Mouse (Mus musculus): ENCODE data around the gene Stxbp3. TPM values are rescaled to one million over a fixed set of nuclear protein-coding genes. Genes with fewer than 3 reads are reported as not detected.
A peak's percentile ranks its signal among the peaks of the same experiment; 100 is the strongest.
"Not testable (repeated sequence)": the region's sequence is repeated elsewhere in the genome, so short reads cannot be mapped to it uniquely, and the experiment has no call there.

Stxbp3 gene
- total RNA-seq, 1 experiment from 2014 or later = 112 TPM

DNA sequence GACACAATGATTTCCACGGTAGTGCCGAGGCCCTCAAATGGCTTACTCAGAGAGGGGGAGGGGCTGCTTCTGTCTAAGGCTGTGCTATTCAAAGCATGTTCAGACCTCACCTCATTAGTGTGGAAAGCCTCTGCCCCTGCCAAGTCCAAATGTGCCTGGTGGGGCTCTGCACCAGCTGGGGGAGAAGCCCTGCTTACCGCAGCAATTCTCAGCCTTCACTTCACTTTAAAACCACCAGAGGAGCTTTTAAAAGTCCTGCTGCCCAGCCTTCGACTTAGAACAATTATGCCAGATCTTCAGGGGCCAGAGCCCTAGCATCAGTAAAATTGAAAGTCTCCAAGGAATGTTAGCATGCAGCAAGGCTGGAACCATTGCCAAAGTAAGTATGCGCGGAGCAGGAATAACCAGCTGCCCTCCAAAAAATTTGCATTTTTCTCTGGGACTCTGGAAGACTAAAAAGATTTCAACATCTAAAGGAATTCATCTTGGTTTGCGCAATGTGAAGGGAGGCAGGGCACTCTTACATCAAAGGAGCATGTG is 18.0 kb upstream of the Stxbp3 start:
- no peak for ATAC-seq (ENCODE audit: extremely low read depth, insufficient number of reproducible peaks, low FRiP score, poor library complexity, severe bottlenecking)

DNA sequence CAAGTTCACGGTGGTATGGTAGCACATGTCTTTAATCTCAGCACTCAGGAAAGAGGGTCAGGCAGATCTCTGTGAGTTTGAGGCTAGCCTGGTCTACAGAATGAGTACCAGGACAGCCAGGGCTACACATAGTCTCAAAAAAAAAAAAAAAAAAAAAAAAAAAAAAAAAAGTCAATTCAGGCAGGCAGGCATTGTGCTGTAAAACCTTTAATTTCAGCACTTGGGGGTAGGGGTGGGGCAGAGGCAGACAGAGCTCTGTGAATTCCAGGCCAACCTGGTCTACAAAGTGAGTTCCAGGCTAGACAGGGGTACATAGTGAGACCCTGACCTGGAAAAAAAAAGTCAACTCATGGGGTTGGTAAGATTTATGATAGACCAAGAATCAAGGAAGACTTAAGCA is 17.4 kb upstream of the Stxbp3 start:
- ATAC-seq (ENCODE audit: extremely low read depth, insufficient number of reproducible peaks, low FRiP score, poor library complexity, severe bottlenecking) = no peak

DNA sequence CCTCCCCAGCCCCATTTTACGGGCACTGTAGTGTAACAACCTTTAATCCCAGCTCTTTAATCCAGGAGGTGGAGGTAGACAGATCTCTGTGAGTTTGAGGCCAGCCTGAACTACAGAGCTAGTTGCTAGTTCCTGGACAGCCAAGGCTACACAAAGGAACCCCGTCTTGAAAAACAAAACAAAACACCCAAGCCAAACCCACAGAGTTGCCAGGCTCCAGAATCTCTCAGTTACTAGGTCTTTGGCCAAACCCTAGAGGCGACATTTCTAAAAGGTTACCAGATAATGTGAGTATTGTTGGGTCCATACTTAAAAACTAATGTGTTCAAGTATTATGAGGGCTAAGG is 16.8 kb upstream of the Stxbp3 start:
- no peak for ATAC-seq (ENCODE audit: extremely low read depth, insufficient number of reproducible peaks, low FRiP score, poor library complexity, severe bottlenecking)

DNA sequence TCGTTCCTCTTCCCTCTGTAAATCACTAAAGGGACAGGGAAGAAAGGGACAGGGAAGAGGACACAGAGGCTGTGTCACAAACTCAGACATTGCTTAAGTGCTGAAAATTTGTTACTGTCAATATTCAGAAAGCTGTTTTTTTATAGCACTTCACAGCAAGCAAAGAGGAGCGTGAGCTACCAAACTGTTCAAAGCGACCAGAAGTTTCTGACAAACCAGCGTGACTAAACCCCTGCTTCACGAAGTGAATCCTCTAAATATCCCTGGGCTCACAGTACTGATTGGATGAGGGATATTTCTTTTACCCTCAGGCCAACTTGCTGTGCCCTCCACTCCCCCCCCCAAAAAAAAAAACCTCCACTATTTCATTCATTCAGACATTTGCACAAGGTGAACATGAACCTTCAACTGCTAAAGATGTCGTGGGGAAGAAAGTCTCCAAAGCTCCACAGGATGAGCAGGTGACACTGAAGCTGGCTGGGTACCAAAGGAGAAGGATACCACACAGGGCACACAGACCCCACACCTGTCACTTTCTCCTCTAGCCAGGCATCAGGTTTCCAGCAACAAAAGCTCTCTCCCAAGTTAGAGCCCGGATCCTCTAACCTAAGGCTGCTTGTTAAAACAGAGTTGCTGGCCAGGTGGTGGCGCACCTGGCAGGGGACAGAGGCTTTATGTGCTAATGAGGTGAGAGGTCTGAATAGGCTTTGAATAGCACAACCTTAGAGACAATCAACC is 16.2 kb upstream of the Stxbp3 start:
- peak; percentile 78; the same call in 1 of the 2 replicates for ATAC-seq (ENCODE audit: extremely low read depth, insufficient number of reproducible peaks, low FRiP score, poor library complexity, severe bottlenecking)

DNA sequence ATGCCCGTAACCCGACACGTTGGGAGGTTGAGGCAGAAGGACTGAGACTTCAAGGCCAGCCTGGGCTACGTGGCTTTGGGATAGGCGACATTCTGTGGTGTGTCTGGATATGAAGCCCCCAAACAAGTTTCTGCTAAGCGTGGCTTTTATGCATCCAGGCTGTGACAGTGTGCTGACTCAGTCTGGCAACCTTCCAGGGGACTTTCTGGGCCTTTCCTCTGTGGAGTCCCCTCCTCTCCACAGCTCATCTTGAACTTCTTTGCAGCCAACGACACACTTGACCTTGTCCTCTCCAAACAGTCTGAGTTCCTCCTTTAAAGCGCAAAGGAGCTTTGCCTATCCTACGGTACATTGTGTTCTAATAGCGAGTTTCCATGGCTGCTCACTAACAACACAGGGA is 15.5 kb upstream of the Stxbp3 start:
- no peak for ATAC-seq (ENCODE audit: extremely low read depth, insufficient number of reproducible peaks, low FRiP score, poor library complexity, severe bottlenecking)

DNA sequence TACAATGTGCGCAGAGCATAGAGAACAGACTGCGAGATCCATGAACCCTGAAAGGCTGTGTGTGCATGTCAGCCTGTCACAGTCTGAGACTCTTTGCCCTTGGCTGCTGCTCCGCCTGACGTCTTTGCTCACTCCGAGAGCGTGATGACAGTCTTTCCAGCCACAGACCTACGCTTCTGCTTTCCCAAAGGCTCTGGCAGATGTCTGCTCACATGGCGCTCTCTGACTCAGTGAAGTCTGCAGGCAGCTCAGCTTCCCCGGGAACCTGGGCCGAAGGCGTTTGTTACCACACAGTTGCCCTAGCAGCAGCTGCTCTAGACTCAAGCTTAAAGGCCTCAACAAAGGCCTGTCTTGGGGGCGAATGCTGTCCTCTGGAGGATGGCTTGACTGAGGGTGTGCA is 15.0 kb upstream of the Stxbp3 start:
- no peak for ATAC-seq (ENCODE audit: extremely low read depth, insufficient number of reproducible peaks, low FRiP score, poor library complexity, severe bottlenecking)

DNA sequence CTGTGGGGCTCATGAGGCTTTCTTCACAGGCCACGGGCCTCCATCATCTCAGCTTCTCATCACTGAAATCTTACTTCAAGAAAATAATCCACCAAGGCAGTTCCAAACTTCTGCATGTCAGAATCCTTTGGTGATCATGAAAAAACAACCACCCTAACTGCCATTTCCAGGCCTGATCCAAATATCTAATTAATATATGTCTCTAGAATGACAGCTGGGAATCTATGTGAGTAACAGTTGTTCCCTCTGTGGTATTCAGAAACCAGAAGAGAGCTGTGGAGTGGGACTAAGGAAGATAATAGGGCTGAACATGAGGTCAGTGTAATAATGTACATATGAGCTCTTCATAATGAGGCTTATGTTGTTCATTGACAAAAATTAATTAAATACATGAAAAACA is 12.9 kb upstream of the Stxbp3 start:
- ATAC-seq (ENCODE audit: extremely low read depth, insufficient number of reproducible peaks, low FRiP score, poor library complexity, severe bottlenecking) = no peak

DNA sequence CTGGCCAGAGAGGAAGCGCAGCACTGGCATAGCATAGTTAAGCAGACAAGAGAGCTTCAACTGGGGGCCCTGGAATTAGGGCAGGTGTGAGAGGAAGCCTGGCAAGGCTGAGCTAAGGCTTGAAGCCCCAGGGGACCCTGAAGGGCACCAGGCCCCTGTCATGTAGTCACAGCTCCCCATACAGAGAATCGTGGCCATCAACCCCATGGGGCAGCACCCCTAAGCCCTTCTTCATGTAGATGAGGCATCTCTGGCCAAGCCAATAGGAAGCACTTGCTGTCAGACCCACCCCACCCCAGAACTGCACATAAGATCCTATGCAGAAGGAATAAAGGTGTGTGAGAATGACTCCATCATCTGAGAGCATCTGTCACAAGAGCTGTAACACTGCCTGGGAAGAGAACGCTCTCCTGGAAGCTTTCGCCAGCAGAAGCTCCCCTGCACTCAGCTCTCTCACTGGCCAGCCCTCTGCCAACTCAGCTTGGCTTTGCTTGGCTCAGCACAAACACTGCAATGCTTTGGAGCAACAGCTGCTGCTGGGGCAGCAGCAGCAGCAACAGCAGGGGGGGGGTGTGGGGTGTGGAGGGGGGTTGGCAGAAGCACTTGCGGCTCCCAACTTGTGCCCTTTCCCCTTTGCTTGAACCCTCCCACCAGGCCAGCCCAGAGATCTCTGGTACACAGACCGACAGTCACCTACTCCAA is 11.8 kb upstream of the Stxbp3 start:
- no peak for ATAC-seq (ENCODE audit: extremely low read depth, insufficient number of reproducible peaks, low FRiP score, poor library complexity, severe bottlenecking)

DNA sequence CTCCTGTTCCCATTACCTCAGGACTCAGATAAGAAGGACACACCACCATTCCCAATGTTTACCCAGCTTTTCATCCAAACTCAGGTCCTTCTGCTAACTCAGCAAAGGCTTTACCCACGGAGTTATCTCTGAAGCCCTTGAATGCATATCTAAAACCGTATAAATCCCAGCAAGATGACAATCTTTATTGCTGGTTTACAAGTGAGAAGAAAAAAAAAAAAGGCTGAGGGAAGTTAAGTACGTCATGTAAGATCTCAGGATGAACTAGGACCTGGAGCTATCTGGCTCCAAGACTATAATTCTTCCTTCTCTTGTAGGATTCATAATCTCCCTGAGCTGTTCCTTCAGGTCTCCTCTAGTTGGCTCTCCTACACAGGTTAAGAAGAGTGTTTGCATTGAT is 11.2 kb upstream of the Stxbp3 start:
- ATAC-seq (ENCODE audit: extremely low read depth, insufficient number of reproducible peaks, low FRiP score, poor library complexity, severe bottlenecking) = no peak

DNA sequence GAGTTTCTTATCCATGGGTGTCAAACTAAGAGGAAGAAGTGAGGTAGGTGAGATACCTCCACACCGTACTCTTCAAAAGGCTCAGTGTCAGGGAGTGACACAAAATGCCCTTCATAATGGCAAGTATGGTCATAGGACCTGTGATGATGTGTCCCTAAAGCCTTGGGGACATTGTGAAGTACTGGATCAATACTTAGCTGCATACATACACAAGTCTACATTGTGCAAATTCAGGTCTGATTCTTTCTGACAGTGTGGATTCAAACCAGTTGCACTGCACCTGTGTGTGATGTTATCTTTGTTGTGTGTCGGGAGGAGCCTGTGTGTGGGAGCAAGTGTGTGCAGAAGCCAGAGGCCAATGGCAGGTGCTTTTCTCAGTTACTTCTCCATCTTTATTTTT is 10.7 kb upstream of the Stxbp3 start:
- ATAC-seq (ENCODE audit: extremely low read depth, insufficient number of reproducible peaks, low FRiP score, poor library complexity, severe bottlenecking) = no peak

DNA sequence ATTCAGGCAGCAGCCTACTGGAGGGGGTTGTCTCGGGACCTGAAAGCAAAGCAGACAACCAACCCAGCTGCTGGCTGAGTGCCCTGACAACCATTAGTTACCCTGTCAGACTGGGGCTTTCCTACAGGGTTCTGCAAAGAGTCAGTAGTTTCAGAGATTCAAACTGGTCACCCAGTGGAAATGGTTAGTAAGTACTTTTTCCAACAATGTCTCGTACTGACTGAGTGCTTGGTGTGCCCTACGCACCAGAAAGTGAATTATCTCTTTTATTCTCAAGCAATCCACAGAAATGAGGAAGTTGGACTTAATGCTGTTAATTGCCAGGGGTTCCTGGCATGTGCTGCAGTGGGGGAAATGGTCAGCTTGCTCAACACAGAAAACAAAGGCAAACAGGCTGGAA is 10.2 kb upstream of the Stxbp3 start:
- ATAC-seq (ENCODE audit: extremely low read depth, insufficient number of reproducible peaks, low FRiP score, poor library complexity, severe bottlenecking) = peak; percentile 36; the same call in 1 of the 2 replicates

DNA sequence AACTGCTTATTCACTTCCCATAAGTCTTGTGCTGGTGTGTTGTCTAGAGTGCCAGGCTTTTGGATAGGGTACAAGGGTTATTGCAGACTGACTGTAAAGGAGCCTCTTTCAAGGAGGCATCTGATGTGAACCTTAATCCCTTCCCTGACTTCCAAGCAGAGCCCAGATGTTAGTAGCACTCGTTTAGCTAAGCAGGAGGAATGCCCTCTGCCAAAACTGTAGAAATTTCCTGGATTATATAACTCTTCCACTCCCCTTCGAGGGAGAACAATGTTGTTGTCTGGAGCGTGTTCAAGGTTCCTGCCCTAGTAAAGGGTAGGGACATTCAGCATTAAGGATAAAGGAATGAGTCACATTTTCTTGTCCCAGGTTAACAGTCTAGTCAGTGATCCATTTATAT is 6.3 kb upstream of the Stxbp3 start:
- ATAC-seq (ENCODE audit: extremely low read depth, insufficient number of reproducible peaks, low FRiP score, poor library complexity, severe bottlenecking) = no peak

DNA sequence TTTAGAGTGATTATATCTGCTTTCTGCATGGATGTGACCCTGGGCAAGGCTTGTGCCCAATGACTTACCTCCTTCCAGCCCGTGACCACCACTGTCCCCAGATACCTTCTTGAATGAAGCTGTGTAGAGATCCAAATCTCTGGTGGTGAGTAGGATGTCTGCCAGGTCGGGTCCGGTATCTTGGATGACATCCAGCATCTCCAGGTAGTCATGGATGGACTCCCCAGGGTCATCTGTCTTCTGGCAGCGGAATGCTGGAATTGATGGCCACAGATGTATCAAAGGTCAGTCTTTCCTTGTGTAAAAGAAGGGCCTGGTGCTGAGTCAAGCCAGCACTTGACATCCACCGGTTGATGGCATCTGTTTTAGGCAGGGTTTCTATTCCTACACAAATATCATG is 4.2 kb upstream of the Stxbp3 start:
- ATAC-seq (ENCODE audit: extremely low read depth, insufficient number of reproducible peaks, low FRiP score, poor library complexity, severe bottlenecking) = no peak

DNA sequence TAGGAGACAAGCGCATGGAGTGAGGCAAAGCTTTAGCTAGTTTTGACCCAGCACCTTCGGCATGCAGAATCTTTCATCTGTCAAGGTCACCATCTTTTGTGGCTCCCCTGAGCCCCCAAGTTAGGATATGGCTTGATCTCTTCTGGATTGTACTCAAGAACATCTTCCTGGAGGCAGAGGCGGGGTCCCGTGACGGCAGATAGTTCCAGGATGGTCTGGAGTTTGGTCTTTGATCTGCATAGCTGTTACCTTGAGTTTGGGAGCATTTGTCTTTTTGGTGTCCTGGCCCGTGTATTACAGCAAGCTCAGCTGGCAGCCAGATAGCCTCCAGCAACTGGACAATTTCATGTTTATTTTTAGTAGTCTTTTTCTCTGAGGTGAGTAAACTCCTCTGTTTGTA is 3.7 kb upstream of the Stxbp3 start:
- ATAC-seq (ENCODE audit: extremely low read depth, insufficient number of reproducible peaks, low FRiP score, poor library complexity, severe bottlenecking) = no peak

DNA sequence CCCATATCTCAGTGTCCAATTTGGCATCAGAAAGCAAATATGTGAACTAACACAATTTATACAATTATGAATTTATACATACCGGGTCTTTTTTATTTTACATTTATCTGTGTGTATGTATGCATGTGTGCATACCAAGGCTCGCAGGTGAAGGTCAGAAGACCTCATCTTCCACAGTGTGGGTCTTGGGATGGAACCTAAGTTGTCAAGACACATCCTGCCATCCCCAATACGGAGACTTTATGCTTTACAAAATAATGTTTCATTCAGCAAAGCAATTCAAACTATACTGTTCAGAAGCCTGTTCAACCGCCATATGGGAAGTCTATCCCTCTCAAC is 359 bp upstream of the Stxbp3 start:
- ATAC-seq (ENCODE audit: extremely low read depth, insufficient number of reproducible peaks, low FRiP score, poor library complexity, severe bottlenecking) = no peak

DNA sequence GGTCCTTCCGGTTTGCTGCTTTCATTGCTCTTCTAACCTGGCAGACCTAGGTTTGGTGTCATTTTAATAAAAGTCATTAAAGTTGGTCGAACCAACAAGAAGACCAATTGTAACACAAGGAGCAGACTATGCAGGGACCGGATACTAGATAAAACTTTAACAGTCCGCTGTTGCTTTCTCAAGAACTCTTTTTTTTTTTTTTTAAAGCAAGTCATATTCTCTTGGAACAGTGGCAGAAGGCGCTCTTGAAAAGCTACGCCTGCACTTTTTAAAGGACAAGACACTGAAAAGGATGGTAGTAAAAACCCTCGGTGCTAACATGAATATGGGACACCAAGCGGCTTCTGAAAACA is 703 bp downstream of the Stxbp3 start:
- no peak for ATAC-seq (ENCODE audit: extremely low read depth, insufficient number of reproducible peaks, low FRiP score, poor library complexity, severe bottlenecking)

DNA sequence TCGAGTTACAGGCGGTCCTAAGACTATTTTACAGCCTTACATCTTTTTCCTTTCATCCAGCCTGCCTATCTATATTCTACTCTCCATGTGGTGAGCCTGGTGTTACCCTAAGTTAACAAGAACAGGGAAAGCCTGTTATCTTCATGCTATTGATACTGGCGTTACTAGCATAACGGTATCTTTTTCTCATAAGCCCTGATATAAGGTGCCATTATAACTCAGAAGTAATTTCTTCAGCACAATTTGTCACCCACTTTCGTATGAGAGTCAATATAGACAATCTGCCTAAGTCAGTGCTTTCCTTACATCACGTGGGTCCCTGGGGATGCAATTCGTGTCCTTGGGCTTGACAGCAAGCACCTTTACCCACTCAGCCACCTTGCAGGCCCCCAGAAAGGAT is 1.3 kb downstream of the Stxbp3 start:
- no peak for ATAC-seq (ENCODE audit: extremely low read depth, insufficient number of reproducible peaks, low FRiP score, poor library complexity, severe bottlenecking)

DNA sequence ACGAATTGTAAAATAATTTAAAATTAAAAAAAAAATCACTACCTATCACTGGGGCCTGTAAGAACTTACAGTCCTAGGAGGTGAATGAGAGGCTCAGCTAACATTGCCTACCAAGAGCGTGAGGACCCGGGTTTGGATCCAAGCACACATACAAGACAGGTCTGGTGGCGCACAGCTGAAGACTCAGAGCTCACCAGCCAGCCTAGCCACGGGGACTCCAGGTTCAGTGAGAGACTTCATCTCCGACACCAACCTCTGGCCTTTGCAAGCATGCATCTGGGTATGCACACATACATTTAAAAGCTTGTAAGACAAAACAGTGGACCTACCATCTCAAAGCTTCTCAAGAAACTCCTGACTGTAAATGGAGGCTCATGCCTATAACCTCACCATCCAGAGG is 3.4 kb downstream of the Stxbp3 start:
- ATAC-seq (ENCODE audit: extremely low read depth, insufficient number of reproducible peaks, low FRiP score, poor library complexity, severe bottlenecking) = no peak

DNA sequence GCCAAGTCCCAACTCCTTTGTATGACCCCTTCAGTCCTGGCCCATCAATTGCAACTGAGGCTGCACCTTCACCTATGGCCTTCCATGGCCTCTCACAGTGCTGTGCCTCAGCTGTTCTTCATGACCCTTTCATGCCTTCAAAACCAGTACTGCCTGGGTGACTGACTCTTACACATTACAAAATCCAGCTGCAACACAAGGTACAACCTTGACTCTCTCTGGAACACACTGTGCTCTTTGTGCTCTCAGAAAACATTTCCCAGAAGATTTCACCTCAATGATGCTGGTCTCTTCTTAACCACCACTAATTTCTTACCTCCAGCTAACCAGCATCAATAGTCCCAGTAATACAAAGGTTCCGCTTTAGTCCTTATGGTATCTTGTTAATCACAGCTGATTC is 6.6 kb downstream of the Stxbp3 start:
- ATAC-seq (ENCODE audit: extremely low read depth, insufficient number of reproducible peaks, low FRiP score, poor library complexity, severe bottlenecking) = not testable (repeated sequence)

DNA sequence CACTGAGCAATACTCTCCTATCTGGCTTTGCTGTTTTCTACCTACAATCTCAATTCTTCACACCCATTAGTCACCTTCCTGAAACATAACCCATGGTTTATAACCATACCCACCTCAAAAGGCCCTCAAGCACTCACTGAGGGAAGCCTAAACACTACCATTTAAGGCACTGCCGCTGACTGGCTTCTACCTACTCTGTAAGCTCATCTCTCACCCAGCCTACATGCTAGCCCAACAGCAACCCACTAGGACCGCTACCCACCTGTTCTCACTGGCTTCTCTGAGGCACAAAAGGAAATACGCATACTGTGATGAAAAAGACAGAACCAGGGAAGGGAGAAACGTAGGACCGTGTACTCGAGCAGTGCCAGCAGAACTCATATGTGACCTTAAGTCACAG is 8.6 kb downstream of the Stxbp3 start:
- ATAC-seq (ENCODE audit: extremely low read depth, insufficient number of reproducible peaks, low FRiP score, poor library complexity, severe bottlenecking) = peak; percentile 39; the same call in 1 of the 2 replicates

DNA sequence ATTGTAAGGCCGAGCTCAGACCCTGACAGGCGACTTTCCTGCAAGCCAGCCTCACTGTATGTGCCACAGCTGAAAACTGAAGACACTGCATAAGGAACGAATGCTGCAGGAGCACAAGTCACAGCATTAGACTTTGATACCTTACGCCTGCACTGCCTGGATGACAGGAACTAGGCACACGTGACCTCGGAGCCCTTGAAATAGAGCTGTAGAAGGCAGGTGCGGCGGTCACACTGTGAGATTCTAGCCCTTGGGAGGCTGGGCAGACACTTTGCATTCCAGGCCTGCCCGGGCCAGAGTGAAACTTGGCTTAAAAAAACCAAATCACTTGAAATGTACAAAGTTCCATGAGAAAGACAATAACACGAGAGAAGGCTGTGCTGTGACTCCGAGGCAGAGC is 9.8 kb downstream of the Stxbp3 start:
- no peak for ATAC-seq (ENCODE audit: extremely low read depth, insufficient number of reproducible peaks, low FRiP score, poor library complexity, severe bottlenecking)

All from neutrophil, adult 5-6 weeks (primary cell).